Mouse (Mus musculus) thymus, adult 2 months (tissue): ENCODE measurements around the gene Wdr26. TPM values are rescaled to one million over a fixed set of nuclear protein-coding genes. Genes with fewer than 3 reads are reported as not detected.
A peak's percentile ranks its signal among the peaks of the same experiment; 100 is the strongest.

Source experiments
- DNase-seq: peaks from one replicate; pipeline ENCODE4 v3.0.0; 2021
- H3K27ac ChIP-seq: fragments of 200-500 bp; 2 replicates; pipeline ENCODE4 v1.5.1; 2012; ENCODE audit warnings: low read length, control low read depth; ENCODE audit not compliant: control insufficient read depth, insufficient read depth
- H3K27me3 ChIP-seq: fragments of 200-500 bp; 2 replicates; pipeline ENCODE4 v1.6.1; 2012; ENCODE audit warnings: mild to moderate bottlenecking, low read length, moderate library complexity, mixed read lengths; ENCODE audit not compliant: control insufficient read depth, insufficient read depth
- H3K36me3 ChIP-seq: fragments of 200-500 bp; 2 replicates; pipeline ENCODE4 v1.6.1; 2012; ENCODE audit warnings: mild to moderate bottlenecking, low read length, moderate library complexity; ENCODE audit not compliant: control insufficient read depth, insufficient read depth
- H3K4me1 ChIP-seq: fragments of 200-500 bp; replicated peaks from 2 replicates; pipeline ENCODE4 v1.6.1; 2012; ENCODE audit warnings: low read length; ENCODE audit not compliant: control insufficient read depth, insufficient read depth
- H3K4me3 ChIP-seq: fragments of 200-500 bp; 2 replicates; pipeline ENCODE4 v1.5.1; 2012; ENCODE audit warnings: mild to moderate bottlenecking, low read length, control low read depth, moderate library complexity; ENCODE audit not compliant: control insufficient read depth, insufficient read depth
- CTCF ChIP-seq: fragments of 200-500 bp; IDR thresholded peaks from 2 replicates; pipeline ENCODE4 v1.5.1; 2012; ENCODE audit warnings: mild to moderate bottlenecking, control low read depth, low read length, moderate library complexity, borderline replicate concordance; ENCODE audit not compliant: control insufficient read depth, poor library complexity, insufficient read depth; ENCODE audit errors: extremely low read depth
- POLR2A ChIP-seq: fragments of 200-500 bp; IDR thresholded peaks from 2 replicates; pipeline ENCODE4 v1.6.1; 2012; ENCODE audit warnings: mild to moderate bottlenecking, low read length, control low read depth, moderate library complexity; ENCODE audit not compliant: control insufficient read depth, poor library complexity, insufficient read depth; ENCODE audit errors: extremely low read depth
- WGBS: fragments of 180-500 bp; shearing (Covaris S2); methylation state at CpG from one replicate; pipeline ENCODE4 v1.1.7; 2018; 5-methylcytosine and 5-hydroxymethylcytosine counted together
- polyA plus RNA-seq: library from polyadenylated mRNA; depleted of rRNA; stranded (reverse); fragments of >200 nt; gene quantifications from 2 replicates; pipeline ENCODE4 v1.2.3, GENCODE M21; 2012

Gene Wdr26
- polyA plus RNA-seq, 1 experiment, result 62.4 TPM

DNA sequence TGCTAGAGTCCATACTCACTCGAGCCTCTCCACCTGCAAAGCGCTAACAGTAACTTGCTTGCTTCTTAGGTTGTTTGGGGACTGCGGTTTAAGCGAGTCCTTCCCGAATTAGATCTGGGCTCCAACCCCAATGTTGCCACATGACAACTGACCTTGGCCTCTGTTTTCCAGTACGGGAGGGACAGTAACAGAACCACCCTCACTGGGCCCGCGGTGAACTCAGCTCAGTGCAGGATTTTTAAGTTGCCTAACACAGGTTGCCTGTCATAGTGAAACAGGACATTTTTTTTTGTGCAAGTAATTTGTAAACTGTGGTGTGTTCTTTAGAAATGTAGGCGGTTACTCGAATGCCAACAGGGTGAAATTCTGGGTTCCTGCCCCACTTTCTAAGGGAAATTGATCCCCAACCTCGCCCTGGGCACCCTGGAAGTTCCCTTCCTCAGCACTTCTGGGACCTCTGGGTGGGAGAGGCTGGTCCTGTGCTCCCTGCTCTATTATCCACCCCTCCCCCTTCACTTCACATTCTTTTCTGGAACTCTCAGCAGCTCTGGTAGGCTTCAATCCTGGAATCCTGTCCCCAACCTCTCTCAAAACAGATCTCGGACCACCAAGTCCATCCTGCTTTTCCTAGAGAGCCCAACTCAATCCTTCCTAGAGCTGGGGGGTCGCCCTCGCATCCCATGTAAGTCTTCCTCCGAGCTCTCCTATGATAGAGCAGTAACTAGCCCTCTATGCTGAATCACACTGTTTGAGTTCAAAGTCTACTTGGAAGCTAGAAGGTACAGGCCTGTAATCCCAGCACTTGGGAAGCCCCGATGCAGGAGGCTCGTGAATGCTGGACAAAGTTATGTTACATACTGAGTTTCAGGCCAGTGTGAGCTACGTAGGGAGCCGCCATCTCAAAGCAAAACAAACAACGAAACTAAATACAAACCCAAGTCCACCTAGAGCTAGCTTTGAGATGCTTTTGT, 46.1 kb upstream of the Wdr26 start:
- Histone ChIP-seq H3K4me1 (peaks cover 29% of the 10 kb centered on the region), H3K27me3 (no peaks in the 10 kb centered on the region), H3K27ac (peak overlapping the region; percentile 88; the same call in 1 of the 2 replicates), H3K36me3 (no peaks in the 10 kb centered on the region), H3K4me3 (0 out of 2 replicates have a peak overlapping the region, but pooled peaks have one; percentile 65)
- no peak for TF ChIP-seq POLR2A
- no peak for TF ChIP-seq CTCF
- DNase-seq, result no peak
- WGBS, result 66% methylated on average over 20 of the region's 20 CpGs

GRCm38 (mm10) chr1:181256689-181257584, 45.1 kb upstream of the Wdr26 start:
- TF ChIP-seq CTCF (no peak), POLR2A (no peak)
- 15% methylated on average over 36 of the region's 36 CpGs for WGBS

DNA sequence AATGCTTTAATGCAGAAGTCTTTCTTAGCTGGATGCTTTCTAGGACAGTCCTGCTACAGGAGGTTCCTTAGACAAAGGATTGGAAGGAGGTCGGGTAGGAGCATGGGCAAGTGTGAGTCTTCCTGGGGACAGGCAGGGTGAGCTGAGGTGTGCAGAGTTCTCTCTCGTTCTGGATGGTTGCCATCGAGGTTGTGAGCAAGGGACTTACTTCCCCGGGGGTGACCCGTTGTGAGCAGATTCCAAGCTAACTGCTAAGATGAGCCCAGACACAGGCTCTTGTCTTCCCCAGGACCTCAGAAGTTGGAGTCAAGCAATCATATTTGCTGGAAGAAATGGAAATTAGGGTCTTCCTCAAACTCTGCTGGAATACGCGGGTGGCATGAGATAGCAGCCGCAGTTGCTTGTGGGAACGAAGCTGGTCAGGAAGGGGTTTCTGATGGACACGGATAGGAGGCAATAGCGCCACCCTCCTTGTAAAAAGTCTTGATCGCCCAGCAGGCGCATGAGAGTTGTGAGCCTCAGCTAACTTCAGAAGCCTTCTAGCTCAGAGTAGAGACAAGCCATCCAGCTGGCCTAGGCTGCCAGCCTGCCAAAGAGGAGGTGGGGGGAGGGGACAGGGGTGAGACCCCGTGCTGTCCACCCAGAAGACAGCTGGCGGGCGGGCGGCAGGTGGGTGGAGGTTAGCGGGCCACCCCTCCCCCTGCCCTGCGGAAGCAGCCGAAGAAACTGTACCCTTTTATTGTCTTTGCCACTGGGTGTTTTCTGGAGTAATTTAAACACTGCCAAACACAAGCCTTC, 44.3 kb upstream of the Wdr26 start:
- 1% methylated on average over 20 of the region's 20 CpGs for WGBS
- peak; percentile 78 for DNase-seq
- Histone ChIP-seq H3K27ac (peak overlapping the region; percentile 88), H3K4me1 (peaks cover 29% of the 10 kb centered on the region), H3K4me3 (peak overlapping the region; percentile 65), H3K27me3 (no peaks in the 10 kb centered on the region), H3K36me3 (no peaks in the 10 kb centered on the region)
- TF ChIP-seq POLR2A (no peak), CTCF (0 out of 2 replicates have a peak, but pooled peaks have one; percentile 11)

More at GRCm38 (mm10) chr1:181256689-181257584, 45.1 kb upstream of the Wdr26 start:
- H3K4me1 ChIP-seq, result peaks cover 29% of the 10 kb centered on the region
- H3K36me3 ChIP-seq, result no peaks in the 10 kb centered on the region
- DNase-seq, result peak; percentile 62
- H3K4me3 ChIP-seq, result peak overlapping the region; percentile 65
- H3K27ac ChIP-seq, result peak overlapping the region; percentile 88
- H3K27me3 ChIP-seq, result no peaks in the 10 kb centered on the region

- Histone ChIP-seq H3K4me1 (peaks cover 27% of the 10 kb centered on the region), H3K27ac (no peak overlapping the region; the same call in 1 of the 2 replicates), H3K36me3 (no peaks in the 10 kb centered on the region), H3K4me3 (no peak overlapping the region), H3K27me3 (no peaks in the 10 kb centered on the region)
- TF ChIP-seq CTCF (no peak), POLR2A (no peak)
- peak; percentile 42 for DNase-seq
- WGBS, result 33% methylated on average over 9 of the region's 9 CpGs
These were observed 43.6 kb upstream of the Wdr26 start for GRCm38 (mm10) chr1:181255450-181255849.

GRCm38 (mm10) chr1:181251624-181252023, 39.8 kb upstream of the Wdr26 start:
- Histone ChIP-seq H3K4me3 (no peak overlapping the region), H3K27me3 (no peaks in the 10 kb centered on the region), H3K36me3 (no peaks in the 10 kb centered on the region), H3K4me1 (peaks cover 13% of the 10 kb centered on the region), H3K27ac (no peak overlapping the region)
- TF ChIP-seq POLR2A, result no peak
- TF ChIP-seq CTCF, result no peak
- no peak for DNase-seq
- WGBS, result 84% methylated on average over 5 of the region's 5 CpGs

GRCm38 (mm10) chr1:181250961-181251360, 39.2 kb upstream of the Wdr26 start:
- no peak for DNase-seq
- TF ChIP-seq CTCF (no peak), POLR2A (no peak)
- Histone ChIP-seq H3K27me3 (no peaks in the 10 kb centered on the region), H3K4me1 (peaks cover 8% of the 10 kb centered on the region), H3K36me3 (no peaks in the 10 kb centered on the region), H3K4me3 (no peak overlapping the region), H3K27ac (no peak overlapping the region)
- WGBS, result 96% methylated on average over 8 of the region's 8 CpGs
